Mouse (Mus musculus): ENCODE data around the gene Fam206a. TPM values are rescaled to one million over a fixed set of nuclear protein-coding genes. Genes with fewer than 3 reads are reported as not detected.

Gene Fam206a
- polyA plus RNA-seq, 1 experiment from 2014 or later, result 11.5 TPM

DNA sequence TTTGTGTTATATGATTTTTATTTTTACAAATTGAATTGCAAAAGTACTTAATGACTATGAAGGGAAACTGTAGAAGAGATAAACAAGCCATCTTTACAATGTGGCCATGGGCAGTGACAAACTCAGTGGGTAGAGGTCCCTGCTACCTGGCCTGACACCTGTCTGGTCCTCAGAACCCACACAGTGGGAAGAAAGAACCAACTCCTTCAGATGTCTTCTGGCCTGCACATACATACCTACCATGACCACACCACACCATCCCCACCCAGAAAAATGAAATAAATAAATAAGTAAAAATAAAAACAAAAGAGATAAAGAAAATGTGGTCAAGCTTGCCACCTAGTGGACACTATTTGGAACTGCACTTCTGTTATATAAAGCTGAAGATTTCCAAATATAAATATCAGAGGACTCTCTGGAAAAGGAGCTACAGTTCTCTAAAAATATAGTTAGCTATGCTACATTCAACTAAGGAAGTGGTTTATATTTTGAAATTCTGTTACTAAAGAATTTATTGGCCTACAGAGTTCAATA, 17.9 kb downstream of the Fam206a start:
- ATAC-seq (replicated peaks; ENCODE audit: low FRiP score, low read depth) (0 out of 2 replicates have a peak, but pooled peaks have one; percentile 46), DNase-seq (ENCODE audit: low spot score) (peak; percentile 68)
- TF ChIP-seq CTCF (IDR thresholded peaks at IDR 0.05; ENCODE audit: low read depth), result peak; percentile 75
- no peak overlapping the region for H3K4me3 ChIP-seq (replicated peaks; ENCODE audit: low read depth, low read length)
- no peaks in the 10 kb centered on the region for H3K4me1 ChIP-seq (replicated peaks; ENCODE audit: insufficient read depth, low read length)
- H3K4me2 ChIP-seq (ENCODE audit: low read length), result no peak overlapping the region
- H3K9ac ChIP-seq (ENCODE audit: low read depth, low read length), result no peak overlapping the region
- H3K9me3 ChIP-seq (replicated peaks; ENCODE audit: low read length), result no peaks in the 10 kb centered on the region
- no peak overlapping the region for H3K27ac ChIP-seq
- no peaks in the 10 kb centered on the region for H3K36me3 ChIP-seq (ENCODE audit: insufficient read depth, low read length)
- no peaks in the 10 kb centered on the region for H3K27me3 ChIP-seq (ENCODE audit: insufficient read depth, low read length)

GRCm38 (mm10) chr4:56824231-56824630, 22.1 kb downstream of the Fam206a start:
- H3K27ac ChIP-seq, result no peak overlapping the region
- H3K4me2 ChIP-seq (ENCODE audit: low read length), result no peak overlapping the region
- 89% methylated on average over 9 of the region's 9 CpGs for WGBS
- no peak overlapping the region for H3K9ac ChIP-seq (ENCODE audit: low read depth, low read length)
- TF ChIP-seq CTCF (IDR thresholded peaks at IDR 0.05; ENCODE audit: low read depth), result no peak
- no peak overlapping the region for H3K4me3 ChIP-seq (replicated peaks; ENCODE audit: low read depth, low read length)
- no peaks in the 10 kb centered on the region for H3K9me3 ChIP-seq (replicated peaks; ENCODE audit: low read length)
- H3K27me3 ChIP-seq (ENCODE audit: insufficient read depth, low read length), result no peaks in the 10 kb centered on the region
- DNase-seq (ENCODE audit: low spot score), result no peak
- ATAC-seq (replicated peaks; ENCODE audit: low FRiP score, low read depth), result no peak
- 0 out of 2 replicates have a peak, but pooled peaks cover 6% of the 10 kb centered on the region for H3K36me3 ChIP-seq (ENCODE audit: insufficient read depth, low read length)
- no peaks in the 10 kb centered on the region for H3K4me1 ChIP-seq (replicated peaks; ENCODE audit: insufficient read depth, low read length)

- 42% methylated on average over 3 of the region's 3 CpGs for WGBS
- peak; percentile 44; the same call in 1 of the 2 replicates for ATAC-seq (replicated peaks; ENCODE audit: low FRiP score, low read depth)
- H3K27ac ChIP-seq, result peak overlapping the region; percentile 72
Measured at GRCm38 (mm10) chr4:56828932-56829331, 26.8 kb downstream of the Fam206a start.

GRCm38 (mm10) chr4:56829511-56829921, 27.4 kb downstream of the Fam206a start:
- Histone ChIP-seq H3K27ac (peak overlapping the region; percentile 72), H3K36me3 (ENCODE audit: insufficient read depth, low read length) (0 out of 2 replicates have a peak, but pooled peaks cover 11% of the 10 kb centered on the region), H3K27me3 (ENCODE audit: insufficient read depth, low read length) (no peaks in the 10 kb centered on the region), H3K4me2 (ENCODE audit: low read length) (no peak overlapping the region), H3K4me1 (replicated peaks; ENCODE audit: insufficient read depth, low read length) (peaks cover 11% of the 10 kb centered on the region), H3K9ac (ENCODE audit: low read depth, low read length) (no peak overlapping the region), H3K4me3 (replicated peaks; ENCODE audit: low read depth, low read length) (no peak overlapping the region), H3K9me3 (replicated peaks; ENCODE audit: low read length) (no peaks in the 10 kb centered on the region)
- DNase-seq (ENCODE audit: low spot score) (peak; percentile 64), ATAC-seq (replicated peaks; ENCODE audit: low FRiP score, low read depth) (peak; percentile 77)
- TF ChIP-seq CTCF (IDR thresholded peaks at IDR 0.05; ENCODE audit: low read depth), result no peak
- 27% methylated on average over 7 of the region's 7 CpGs for WGBS

More at GRCm38 (mm10) chr4:56828932-56829331, 26.8 kb downstream of the Fam206a start:
- DNase-seq (ENCODE audit: low spot score), result peak; percentile 66
- 0 out of 2 replicates have a peak, but pooled peaks cover 10% of the 10 kb centered on the region for H3K36me3 ChIP-seq (ENCODE audit: insufficient read depth, low read length)
- no peak for TF ChIP-seq CTCF (IDR thresholded peaks at IDR 0.05; ENCODE audit: low read depth)
- no peak overlapping the region for H3K9ac ChIP-seq (ENCODE audit: low read depth, low read length)
- no peaks in the 10 kb centered on the region for H3K9me3 ChIP-seq (replicated peaks; ENCODE audit: low read length)
- no peak overlapping the region for H3K4me3 ChIP-seq (replicated peaks; ENCODE audit: low read depth, low read length)
- H3K4me1 ChIP-seq (replicated peaks; ENCODE audit: insufficient read depth, low read length), result peaks cover 11% of the 10 kb centered on the region
- no peaks in the 10 kb centered on the region for H3K27me3 ChIP-seq (ENCODE audit: insufficient read depth, low read length)
- no peak overlapping the region for H3K4me2 ChIP-seq (ENCODE audit: low read length)

DNA sequence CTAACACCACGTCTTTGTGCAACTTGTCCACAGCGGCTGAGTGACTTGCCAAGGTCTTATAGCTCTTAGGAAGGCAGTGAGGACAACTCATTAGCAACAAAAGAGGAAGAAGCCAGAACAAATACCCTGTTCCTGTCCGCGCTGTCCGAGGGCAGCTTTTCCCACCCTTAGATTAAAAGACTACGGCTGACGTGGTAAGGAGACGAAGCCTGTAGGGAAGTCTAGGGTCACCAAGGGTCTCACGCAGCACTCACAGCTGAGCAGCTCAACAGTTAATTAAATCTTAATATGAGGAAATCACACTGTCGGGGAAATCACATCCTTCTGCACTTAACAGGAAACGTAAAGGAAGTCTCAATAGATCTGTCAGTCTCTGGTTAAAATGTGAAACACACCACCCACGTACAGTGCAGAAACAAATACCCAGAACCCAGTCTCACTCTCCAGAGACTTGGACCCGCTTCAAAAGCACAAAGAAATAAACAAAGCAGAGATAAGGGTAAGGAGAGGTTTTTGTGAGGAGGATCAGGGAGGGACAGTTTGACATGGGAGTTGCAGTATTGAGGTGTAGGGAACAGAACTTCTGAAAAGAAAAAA, 29.0 kb downstream of the Fam206a start:
- H3K27me3 ChIP-seq (ENCODE audit: insufficient read depth, low read length), result no peaks in the 10 kb centered on the region
- H3K9me3 ChIP-seq (replicated peaks; ENCODE audit: low read length), result no peaks in the 10 kb centered on the region
- 37% methylated on average over 13 of the region's 13 CpGs for WGBS
- 0 out of 2 replicates have a peak overlapping the region, but pooled peaks have one; percentile 42 for H3K27ac ChIP-seq
- no peak overlapping the region; the same call in 1 of the 2 replicates for H3K4me2 ChIP-seq (ENCODE audit: low read length)
- TF ChIP-seq CTCF (IDR thresholded peaks at IDR 0.05; ENCODE audit: low read depth), result no peak
- no peak for ATAC-seq (replicated peaks; ENCODE audit: low FRiP score, low read depth)
- H3K9ac ChIP-seq (ENCODE audit: low read depth, low read length), result no peak overlapping the region
- no peak for DNase-seq (ENCODE audit: low spot score)
- H3K36me3 ChIP-seq (ENCODE audit: insufficient read depth, low read length), result 0 out of 2 replicates have a peak, but pooled peaks cover 13% of the 10 kb centered on the region
- H3K4me3 ChIP-seq (replicated peaks; ENCODE audit: low read depth, low read length), result no peak overlapping the region
- H3K4me1 ChIP-seq (replicated peaks; ENCODE audit: insufficient read depth, low read length), result peaks cover 11% of the 10 kb centered on the region

DNA sequence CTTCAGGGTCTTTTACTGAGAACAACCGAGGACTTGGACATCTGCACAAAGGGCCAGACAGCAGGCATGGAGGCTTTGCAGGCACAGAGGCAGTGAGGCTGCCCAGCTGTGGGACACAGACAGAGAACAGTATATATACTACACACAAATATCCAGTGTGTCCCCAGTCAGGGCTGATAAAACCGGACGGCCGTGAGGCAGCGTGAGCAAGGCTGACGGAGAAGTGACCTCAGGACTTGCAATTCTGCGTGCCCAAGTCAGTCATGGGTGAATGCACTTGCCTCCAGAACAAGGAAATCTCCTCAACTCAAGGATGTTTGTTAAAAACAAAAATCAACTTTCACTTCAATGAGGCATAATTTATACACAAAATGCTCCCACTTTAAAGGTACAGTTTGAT, 29.9 kb downstream of the Fam206a start:
- H3K9ac ChIP-seq (ENCODE audit: low read depth, low read length), result no peak overlapping the region
- no peak overlapping the region for H3K4me2 ChIP-seq (ENCODE audit: low read length)
- H3K4me3 ChIP-seq (replicated peaks; ENCODE audit: low read depth, low read length), result no peak overlapping the region
- DNase-seq (ENCODE audit: low spot score), result no peak
- H3K4me1 ChIP-seq (replicated peaks; ENCODE audit: insufficient read depth, low read length), result peaks cover 11% of the 10 kb centered on the region
- WGBS, result 36% methylated on average over 7 of the region's 7 CpGs
- no peak for TF ChIP-seq CTCF (IDR thresholded peaks at IDR 0.05; ENCODE audit: low read depth)
- no peak; the same call in 1 of the 2 replicates for ATAC-seq (replicated peaks; ENCODE audit: low FRiP score, low read depth)
- H3K36me3 ChIP-seq (ENCODE audit: insufficient read depth, low read length), result 0 out of 2 replicates have a peak, but pooled peaks cover 12% of the 10 kb centered on the region
- no peaks in the 10 kb centered on the region for H3K27me3 ChIP-seq (ENCODE audit: insufficient read depth, low read length)
- peak overlapping the region; percentile 31; the same call in 1 of the 2 replicates for H3K27ac ChIP-seq
- no peaks in the 10 kb centered on the region for H3K9me3 ChIP-seq (replicated peaks; ENCODE audit: low read length)

Data from kidney, postnatal 0 days (tissue).